Mouse (Mus musculus) cerebellum, adult 2 months (tissue): ENCODE data around the gene Nudt2. TPM values are rescaled to one million over a fixed set of nuclear protein-coding genes. Genes with fewer than 3 reads are reported as not detected.

Source experiments
- DNase-seq, 2 experiments: peaks; one replicate each; pipeline ENCODE4 v3.0.0; 2021
- H3K27ac ChIP-seq: fragments of 200-500 bp; 2 replicates; pipeline ENCODE4 v1.5.1; 2012; ENCODE audit warnings: low read length, control low read depth, inconsistent platforms; ENCODE audit not compliant: insufficient read depth
- H3K27me3 ChIP-seq: fragments of 200-500 bp; 2 replicates; pipeline ENCODE4 v1.6.1; 2012; ENCODE audit warnings: inconsistent platforms, mild to moderate bottlenecking, low read length, moderate library complexity; ENCODE audit not compliant: control insufficient read depth, insufficient read depth
- H3K4me1 ChIP-seq: fragments of 200-500 bp; 2 replicates; pipeline ENCODE4 v1.6.1; 2011; ENCODE audit warnings: low read length; ENCODE audit not compliant: control insufficient read depth, insufficient read depth
- H3K4me3 ChIP-seq: fragments of 200-500 bp; replicated peaks from 2 replicates; pipeline ENCODE3; 2011; ENCODE audit warnings: mild to moderate bottlenecking, low read depth, low read length, control low read depth; ENCODE audit not compliant: insufficient read depth
- CTCF ChIP-seq: fragments of 200-500 bp; IDR thresholded peaks from 2 replicates; pipeline ENCODE4 v1.5.1; 2011; ENCODE audit warnings: low read depth, mild to moderate bottlenecking, control low read depth, low read length, moderate library complexity, borderline replicate concordance; ENCODE audit not compliant: insufficient read depth
- POLR2A ChIP-seq: fragments of 200-500 bp; IDR thresholded peaks from 2 replicates; pipeline ENCODE4 v1.6.1; 2011; ENCODE audit warnings: low read length, control low read depth, borderline replicate concordance; ENCODE audit not compliant: insufficient read depth
- WGBS: fragments of 180-500 bp; shearing (Covaris S2); methylation state at CpG from one replicate; pipeline ENCODE4 v1.1.7; 2018; 5-methylcytosine and 5-hydroxymethylcytosine counted together
- polyA plus RNA-seq: library from polyadenylated mRNA; depleted of rRNA; stranded (reverse); fragments of >200 nt; gene quantifications from 2 replicates; pipeline ENCODE4 v1.2.3, GENCODE M21; 2012

The Nudt2 gene
- polyA plus RNA-seq, 1 experiment = 47.9 TPM

GRCm38 (mm10) chr4:41479456-41479804 is 14.5 kb downstream of the Nudt2 start:
- no peak overlapping the region for H3K27ac ChIP-seq
- WGBS = 65% methylated on average over 1 of the region's 1 CpGs

GRCm38 (mm10) chr4:41480254-41480653 is 15.3 kb downstream of the Nudt2 start:
- H3K27ac ChIP-seq = no peak overlapping the region

More at GRCm38 (mm10) chr4:41479456-41479804, 14.5 kb downstream of the Nudt2 start:
- Histone ChIP-seq H3K27me3 (no peaks in the 10 kb centered on the region), H3K4me3 (no peak overlapping the region), H3K4me1 (no peaks in the 10 kb centered on the region)
- TF ChIP-seq CTCF (no peak), POLR2A (no peak)
- DNase-seq = no peak

GRCm38 (mm10) chr4:41481601-41482017 is 16.7 kb downstream of the Nudt2 start:
- Histone ChIP-seq H3K4me1 (no peaks in the 10 kb centered on the region), H3K4me3 (no peak overlapping the region), H3K27ac (no peak overlapping the region), H3K27me3 (no peaks in the 10 kb centered on the region)
- 52% methylated on average over 6 of the region's 6 CpGs for whole genome bisulfite sequencing
- DNase-seq = peak in 1 of 2 experiments; percentile 34
- no peak for TF ChIP-seq CTCF
- no peak for TF ChIP-seq POLR2A

More at GRCm38 (mm10) chr4:41480254-41480653, 15.3 kb downstream of the Nudt2 start:
- DNase-seq = peak in 1 of 2 experiments; percentile 48
- no peak overlapping the region for H3K4me3 ChIP-seq
- TF ChIP-seq POLR2A = no peak
- no peak for TF ChIP-seq CTCF
- no peaks in the 10 kb centered on the region for H3K4me1 ChIP-seq
- 35% methylated on average over 8 of the region's 8 CpGs for WGBS
- no peaks in the 10 kb centered on the region for H3K27me3 ChIP-seq

GRCm38 (mm10) chr4:41492951-41493350 is 28.0 kb downstream of the Nudt2 start:
- Histone ChIP-seq H3K4me1 (no peaks in the 10 kb centered on the region), H3K4me3 (no peak overlapping the region), H3K27ac (no peak overlapping the region), H3K27me3 (no peaks in the 10 kb centered on the region)
- no peak for TF ChIP-seq CTCF
- no peak for TF ChIP-seq POLR2A
- WGBS = 20% methylated on average over 7 of the region's 7 CpGs
- DNase-seq = no peak

- Histone ChIP-seq H3K27ac (no peak overlapping the region), H3K27me3 (no peaks in the 10 kb centered on the region), H3K4me1 (no peaks in the 10 kb centered on the region), H3K4me3 (no peak overlapping the region)
- TF ChIP-seq POLR2A (no peak), CTCF (no peak)
- DNase-seq = no peak
- 80% methylated on average over 3 of the region's 3 CpGs for WGBS
Measured at GRCm38 (mm10) chr4:41493464-41494116, 28.6 kb downstream of the Nudt2 start.

- no peaks in the 10 kb centered on the region for H3K4me1 ChIP-seq
- WGBS = 56% methylated on average over 3 of the region's 3 CpGs
- DNase-seq = no peak
- H3K4me3 ChIP-seq = no peak overlapping the region
- H3K27ac ChIP-seq = no peak overlapping the region
- H3K27me3 ChIP-seq = no peaks in the 10 kb centered on the region
- TF ChIP-seq CTCF (no peak), POLR2A (no peak)
Measured at GRCm38 (mm10) chr4:41494378-41494777, 29.4 kb downstream of the Nudt2 start.

- no peak overlapping the region for H3K27ac ChIP-seq
- no peak overlapping the region for H3K4me3 ChIP-seq
- 78% methylated on average over 4 of the region's 4 CpGs for WGBS
- no peaks in the 10 kb centered on the region for H3K27me3 ChIP-seq
- no peaks in the 10 kb centered on the region for H3K4me1 ChIP-seq
- DNase-seq = no peak
- TF ChIP-seq CTCF (no peak), POLR2A (no peak)
Measured at GRCm38 (mm10) chr4:41495076-41495475, 30.1 kb downstream of the Nudt2 start.

- Histone ChIP-seq H3K4me3 (no peak overlapping the region), H3K27me3 (no peaks in the 10 kb centered on the region), H3K4me1 (no peaks in the 10 kb centered on the region), H3K27ac (no peak overlapping the region)
- no peak for TF ChIP-seq CTCF
- TF ChIP-seq POLR2A = no peak
- DNase-seq = peak in 1 of 2 experiments; percentile 32
- WGBS = 27% methylated on average over 11 of the region's 11 CpGs
Measured at GRCm38 (mm10) chr4:41495850-41496249, 30.9 kb downstream of the Nudt2 start.
